Mouse (Mus musculus) adrenal gland, adult 8-10 months (tissue): ENCODE results near the gene Zdhhc6. TPM values are rescaled to one million over a fixed set of nuclear protein-coding genes. Genes with fewer than 3 reads are reported as not detected.
A peak's percentile ranks its signal among the peaks of the same experiment; 100 is the strongest.

Experiments used
- DNase-seq: peaks from one replicate; pipeline ENCODE4 v3.0.0; 2022
- total RNA-seq, 4 experiments: library from RNA; stranded (reverse); gene quantifications; 2 replicates each; pipeline ENCODE4 v1.2.4; 2022

Zdhhc6 gene
- total RNA-seq: 10 to 100 TPM; 40.9 to 50.9 (median 45.1) TPM

DNA sequence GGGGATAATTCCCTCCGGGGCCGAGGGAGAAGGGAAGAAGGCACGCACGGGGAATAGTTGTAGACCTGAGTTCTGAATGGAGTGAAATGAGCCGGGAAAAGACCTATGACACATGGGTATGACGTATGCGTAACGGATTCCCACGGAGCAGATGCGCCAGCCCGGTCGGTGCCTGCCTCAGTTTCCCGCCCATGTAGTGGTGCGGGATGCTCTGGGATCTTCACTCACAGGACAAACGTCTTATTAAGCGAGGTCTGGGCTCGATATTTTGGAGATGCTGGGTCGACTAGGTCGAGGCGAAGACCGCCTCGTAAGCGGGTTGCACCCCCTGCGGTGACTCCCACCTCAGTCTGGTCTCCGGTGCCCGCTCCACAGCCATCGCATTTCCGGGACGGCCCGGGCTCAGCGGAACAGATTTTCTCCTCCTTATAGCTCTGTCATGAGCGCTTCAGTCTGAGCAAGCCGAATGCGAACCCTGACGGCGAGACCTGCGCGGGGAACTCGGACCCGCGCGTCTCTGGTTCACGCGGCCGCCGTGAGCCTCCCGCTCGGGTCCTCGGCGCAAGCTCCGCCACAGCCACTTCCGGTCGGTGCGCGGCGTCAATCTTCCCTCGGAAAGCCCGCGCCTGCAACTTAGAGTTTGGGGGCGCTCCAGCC is at the start of gene Zdhhc6:
Zdhhc6 (minus strand) TSS at position 581 of the 657 bp plus-strand sequence.
- peak; percentile 60 for DNase-seq

- no peak for DNase-seq
Observed at GRCm38 (mm10) chr19:55362606-55363005, 46.8 kb upstream of the Zdhhc6 start.

GRCm38 (mm10) chr19:55350673-55351378 is 35.0 kb upstream of the Zdhhc6 start:
- DNase-seq: no peak

DNA sequence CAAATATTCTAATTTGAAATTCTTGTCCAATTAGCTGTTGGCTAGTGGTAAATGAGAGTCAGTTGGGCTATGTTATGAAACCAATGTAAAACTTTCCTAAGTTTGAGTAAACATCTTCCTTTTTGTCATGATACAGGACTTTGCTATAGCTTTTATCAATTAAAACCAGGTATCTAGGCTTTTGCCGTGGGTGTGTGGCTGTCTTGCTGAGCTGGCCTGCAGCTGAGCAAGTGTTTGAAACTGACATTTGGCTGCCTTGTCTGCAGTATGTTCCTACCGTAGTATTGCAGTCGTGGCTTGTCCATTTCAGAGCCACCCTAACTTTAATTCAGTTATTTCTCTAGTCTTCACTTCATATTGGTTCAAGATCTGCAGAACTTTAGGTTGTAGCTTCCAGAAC is 32.4 kb upstream of the Zdhhc6 start:
- no peak for DNase-seq

GRCm38 (mm10) chr19:55343274-55343673 is 27.4 kb upstream of the Zdhhc6 start:
- no peak for DNase-seq

DNA sequence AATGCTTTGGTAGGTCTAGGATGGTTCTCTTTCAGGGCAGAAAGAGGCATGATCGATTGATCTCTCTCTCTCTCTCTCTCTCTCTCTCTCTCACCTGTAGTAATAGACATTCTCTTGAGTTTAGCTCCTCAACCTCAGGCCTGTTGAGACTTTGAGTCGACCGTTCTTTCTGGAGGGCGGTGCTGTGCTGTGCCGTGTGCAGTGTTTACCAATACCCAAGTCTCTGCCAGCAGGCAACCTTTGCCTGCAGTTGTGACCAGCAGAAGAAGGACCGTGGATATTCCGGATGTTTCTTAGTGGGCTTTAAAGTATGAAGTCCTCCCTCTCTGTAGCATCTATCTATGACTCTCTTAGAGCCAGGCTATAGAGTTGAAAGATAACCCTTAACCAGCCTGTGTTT is 26.6 kb upstream of the Zdhhc6 start:
- DNase-seq: no peak

DNA sequence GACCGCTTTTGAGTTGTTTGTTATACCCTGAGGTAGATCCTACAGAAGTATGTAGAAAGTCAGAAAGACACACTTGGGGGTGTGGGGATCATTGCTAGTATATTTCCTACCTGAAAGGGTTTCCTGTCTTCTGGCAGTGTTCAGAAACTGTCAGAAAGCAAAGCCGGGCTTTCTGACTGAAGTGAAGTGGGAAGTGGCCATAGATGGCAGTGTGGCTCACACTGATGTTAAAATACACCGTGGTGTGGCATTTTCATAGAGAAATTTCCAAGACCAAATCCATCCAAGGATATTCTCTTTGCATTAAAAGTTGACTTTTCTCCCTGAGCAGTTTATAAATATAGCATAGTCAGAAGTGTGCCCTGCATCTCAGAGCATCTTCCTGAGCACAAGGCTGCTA is 25.5 kb upstream of the Zdhhc6 start:
- no peak for DNase-seq

- DNase-seq: no peak
Observed at GRCm38 (mm10) chr19:55340521-55340920, 24.7 kb upstream of the Zdhhc6 start.

DNA sequence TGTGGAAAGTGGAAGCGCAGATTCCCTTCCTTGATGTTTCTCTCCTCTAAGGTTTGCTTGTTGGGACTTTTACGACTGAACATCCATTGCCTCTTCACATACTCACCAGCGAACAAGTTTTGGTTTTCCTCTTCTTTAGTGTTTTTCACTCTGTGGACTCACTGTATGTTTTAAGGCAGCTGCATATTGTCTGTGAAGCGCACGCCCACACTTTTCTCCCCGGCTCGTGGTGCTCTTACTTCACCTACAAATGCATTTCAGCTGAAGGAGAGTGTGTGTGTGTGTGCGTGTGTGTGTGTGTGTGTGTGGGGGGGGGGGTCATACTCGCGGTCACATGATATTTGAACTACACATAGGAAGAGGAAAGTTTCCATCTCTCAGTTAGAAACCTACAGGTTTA is 21.8 kb upstream of the Zdhhc6 start:
- DNase-seq: no peak

DNA sequence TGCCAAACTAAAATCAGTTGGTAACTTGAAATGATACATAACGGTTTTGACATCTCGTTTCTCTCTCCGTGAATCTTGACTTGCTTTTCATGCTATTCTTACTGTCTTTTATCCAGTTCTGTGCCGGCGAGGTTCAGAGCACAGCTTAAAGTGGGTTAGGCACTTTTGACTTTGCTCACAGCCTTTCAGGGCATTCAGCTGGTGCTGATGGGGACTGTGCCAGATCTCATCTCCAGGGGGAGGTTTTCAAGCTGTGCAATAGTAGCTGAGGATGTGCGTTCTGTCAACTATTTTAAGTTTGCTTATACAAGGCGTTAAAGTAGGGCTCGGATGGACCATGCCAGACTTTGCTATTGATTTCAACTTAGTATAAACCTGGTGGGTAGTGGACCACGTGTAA is 21.2 kb upstream of the Zdhhc6 start:
- no peak for DNase-seq

- no peak for DNase-seq
Observed at GRCm38 (mm10) chr19:55336441-55336840, 20.6 kb upstream of the Zdhhc6 start.

GRCm38 (mm10) chr19:55335881-55336280 is 20.0 kb upstream of the Zdhhc6 start:
- no peak for DNase-seq

DNA sequence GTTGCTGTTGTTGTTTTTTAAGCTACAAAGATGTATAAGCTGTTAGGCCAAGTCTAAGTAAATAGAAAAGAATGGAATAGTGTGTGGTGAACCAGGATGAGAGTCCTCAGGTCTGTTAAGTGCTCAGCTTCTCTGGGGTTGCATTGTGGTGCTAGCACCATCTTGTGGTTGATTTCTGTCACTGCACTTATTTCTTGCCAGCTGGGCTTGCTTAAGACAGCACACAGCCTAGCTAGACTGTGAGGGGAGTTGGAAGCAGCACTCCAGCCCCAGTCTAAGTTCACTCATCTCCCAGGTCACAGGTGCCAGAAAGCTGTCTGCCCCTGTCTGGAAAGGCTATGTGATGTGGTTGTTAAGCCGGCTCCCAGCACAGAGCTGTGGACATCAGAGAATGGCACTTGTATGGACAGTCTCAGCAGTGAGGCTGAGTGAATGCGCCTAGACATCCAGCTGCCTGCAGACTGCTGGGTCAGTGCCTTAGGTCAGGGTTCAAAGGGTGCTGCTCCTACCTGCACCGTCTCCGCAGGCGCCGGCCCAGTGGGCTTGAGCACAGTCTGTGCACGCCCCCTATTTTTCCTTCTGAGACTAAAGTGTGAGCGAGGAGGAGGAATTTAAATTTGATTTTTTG is 16.9 kb upstream of the Zdhhc6 start:
- peak; percentile 42 for DNase-seq

- DNase-seq: no peak
Observed at GRCm38 (mm10) chr19:55331776-55332175, 15.9 kb upstream of the Zdhhc6 start.

DNA sequence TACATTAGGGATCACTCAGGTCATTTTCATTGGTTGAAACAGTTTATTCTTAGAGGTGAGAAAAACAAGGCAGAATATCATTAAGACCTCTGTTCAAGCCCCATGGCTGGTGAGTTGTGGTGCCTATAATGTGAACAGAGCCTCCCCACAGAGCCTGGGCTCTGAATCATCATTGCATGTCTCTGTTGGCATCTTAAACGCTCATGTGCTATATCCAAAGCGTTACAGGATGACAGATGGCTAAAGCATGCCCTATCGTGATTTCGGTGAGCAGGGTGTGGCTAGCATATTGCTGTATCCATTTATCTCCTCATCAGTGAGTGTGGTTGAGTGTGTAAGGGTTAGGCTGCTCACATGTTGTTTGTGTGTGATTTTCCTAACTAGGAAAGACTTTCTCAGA is 11.7 kb upstream of the Zdhhc6 start:
- DNase-seq: no peak

DNA sequence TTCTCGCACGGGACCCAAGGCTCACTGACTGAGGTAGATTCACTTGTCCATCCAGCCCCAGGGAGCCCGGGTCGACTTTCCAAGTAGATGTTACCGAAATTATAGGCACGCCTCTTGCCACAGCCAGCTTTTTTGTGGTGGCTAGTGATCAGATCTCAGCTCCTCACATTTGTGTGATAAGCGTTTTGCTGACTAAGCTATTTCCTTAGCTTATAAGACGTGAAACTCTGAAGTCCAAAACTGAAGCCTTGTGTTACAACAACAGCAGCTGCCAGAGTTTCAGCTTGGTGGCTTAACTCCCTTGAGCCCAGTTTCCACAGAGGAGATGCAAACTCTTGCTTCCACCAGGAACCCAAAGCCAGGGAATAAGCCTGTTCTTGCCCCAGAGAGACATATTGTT is 6.8 kb upstream of the Zdhhc6 start:
- no peak for DNase-seq

GRCm38 (mm10) chr19:55319521-55319920 is 3.7 kb upstream of the Zdhhc6 start:
- DNase-seq: peak; percentile 13

- DNase-seq: no peak
Observed at GRCm38 (mm10) chr19:55319036-55319435, 3.2 kb upstream of the Zdhhc6 start.

DNA sequence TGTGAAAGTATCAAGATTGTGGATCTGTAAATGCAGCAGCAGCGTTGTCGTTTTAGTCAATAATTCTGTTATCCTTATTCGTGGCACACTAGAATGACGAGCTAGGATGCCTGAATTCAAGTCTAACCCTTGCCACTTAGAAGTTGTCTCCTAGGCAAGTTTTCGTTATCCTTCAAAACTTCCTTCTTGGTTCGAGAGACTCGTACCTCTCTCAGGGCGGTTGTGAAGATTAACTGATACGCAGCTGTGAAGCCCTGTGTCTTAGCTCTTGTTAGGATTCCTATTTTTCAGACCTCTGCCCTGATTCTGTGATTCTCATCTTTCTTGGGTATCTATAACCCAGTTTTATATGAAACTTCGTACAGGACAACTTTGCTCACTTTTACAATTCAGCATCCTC is 1.1 kb upstream of the Zdhhc6 start:
- no peak for DNase-seq

- peak; percentile 75 for DNase-seq
Observed at GRCm38 (mm10) chr19:55316109-55316714, 380 bp upstream of the Zdhhc6 start, which contains the start of gene Vti1a. Vti1a (plus strand) TSS chr19:55316295.

DNA sequence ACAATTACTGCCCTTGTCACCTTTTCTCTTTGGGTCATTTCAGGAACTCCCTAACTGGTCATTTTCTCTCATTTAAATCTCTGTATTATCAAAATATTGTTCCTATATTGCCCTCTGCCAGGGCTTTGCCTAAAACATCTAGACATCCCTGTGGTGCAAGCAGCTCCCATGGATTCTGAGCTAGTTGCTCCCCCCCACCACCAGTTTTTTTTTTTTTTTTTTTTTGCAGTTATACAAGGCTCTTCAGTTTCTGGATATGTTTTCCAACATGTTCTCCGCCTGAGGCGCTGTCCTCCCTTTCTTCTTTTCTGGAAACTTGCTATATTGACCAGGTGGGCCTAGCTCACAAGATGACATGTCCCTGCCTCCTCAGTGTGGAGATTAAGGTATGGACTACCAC is 2.2 kb downstream of the Zdhhc6 start:
- no peak for DNase-seq

GRCm38 (mm10) chr19:55311874-55312273 is 4.0 kb downstream of the Zdhhc6 start:
- no peak for DNase-seq

- no peak for DNase-seq
Observed at GRCm38 (mm10) chr19:55305024-55305423, 10.8 kb downstream of the Zdhhc6 start.
